Mouse (Mus musculus): ENCODE data around the gene Sirt4.
A peak's percentile ranks its signal among the peaks of the same experiment; 100 is the strongest.
"Not testable (repeated sequence)": the region's sequence is repeated elsewhere in the genome, so short reads cannot be mapped to it uniquely, and the experiment has no call there.

Gene Sirt4

GRCm38 (mm10) chr5:115464408-115465115 lies 20.0 kb downstream of the Sirt4 start:
- no peak for DNase-seq

- DNase-seq = no peak
These were observed 25.6 kb downstream of the Sirt4 start for GRCm38 (mm10) chr5:115458918-115459317.

- no peak for DNase-seq
These were observed 28.7 kb downstream of the Sirt4 start for GRCm38 (mm10) chr5:115455838-115456237.

- no peak for DNase-seq
These were observed 30.0 kb downstream of the Sirt4 start for GRCm38 (mm10) chr5:115454422-115455090.

GRCm38 (mm10) chr5:115450410-115451317 lies 33.9 kb downstream of the Sirt4 start:
- DNase-seq = no peak

- DNase-seq = no peak
These were observed 35.3 kb downstream of the Sirt4 start for GRCm38 (mm10) chr5:115449247-115449646.

GRCm38 (mm10) chr5:115447108-115447507 lies 37.4 kb downstream of the Sirt4 start:
- no peak for DNase-seq

GRCm38 (mm10) chr5:115444130-115444529 lies 40.4 kb downstream of the Sirt4 start:
- no peak for DNase-seq

- DNase-seq = not testable (repeated sequence)
These were observed 41.9 kb downstream of the Sirt4 start for GRCm38 (mm10) chr5:115442663-115443062.

GRCm38 (mm10) chr5:115441205-115441849 lies 43.2 kb downstream of the Sirt4 start:
- peak; percentile 71 for DNase-seq

GRCm38 (mm10) chr5:115438667-115439066 lies 45.9 kb downstream of the Sirt4 start:
- DNase-seq = no peak

- no peak for DNase-seq
These were observed 46.6 kb downstream of the Sirt4 start for GRCm38 (mm10) chr5:115437945-115438315.

GRCm38 (mm10) chr5:115437242-115437944 lies 47.1 kb downstream of the Sirt4 start:
- DNase-seq = no peak

- peak; percentile 74 for DNase-seq
These were observed 48.0 kb downstream of the Sirt4 start for GRCm38 (mm10) chr5:115436421-115437124.

GRCm38 (mm10) chr5:115435755-115436379 lies 48.7 kb downstream of the Sirt4 start:
- DNase-seq = no peak

GRCm38 (mm10) chr5:115434853-115435754 lies 49.4 kb downstream of the Sirt4 start:
- DNase-seq = no peak

- DNase-seq = no peak
These were observed 50.2 kb downstream of the Sirt4 start for GRCm38 (mm10) chr5:115434280-115434852.

GRCm38 (mm10) chr5:115433191-115433590 lies 51.3 kb downstream of the Sirt4 start:
- no peak for DNase-seq

- DNase-seq = no peak
These were observed 52.1 kb downstream of the Sirt4 start for GRCm38 (mm10) chr5:115432395-115432794.

- DNase-seq = no peak
These were observed 52.6 kb downstream of the Sirt4 start for GRCm38 (mm10) chr5:115431898-115432259.
